Mouse (Mus musculus): ENCODE data around the gene Hnrnph3. TPM values are rescaled to one million over a fixed set of nuclear protein-coding genes. Genes with fewer than 3 reads are reported as not detected.

Gene Hnrnph3
- polyA plus RNA-seq, 1 experiment from 2014 or later: 38.8 TPM

- no peak for TF ChIP-seq EP300 (IDR thresholded peaks at IDR 0.05)
- TF ChIP-seq CTCF (IDR thresholded peaks at IDR 0.05): no peak
- Histone ChIP-seq H3K9me3 (ENCODE audit: low read length) (no peaks in the 10 kb centered on the region), H3K36me3 (ENCODE audit: insufficient read depth, low read length) (no peaks in the 10 kb centered on the region), H3K27ac (ENCODE audit: low read length) (no peak overlapping the region), H3K27me3 (replicated peaks; ENCODE audit: insufficient read depth, low read length) (no peaks in the 10 kb centered on the region), H3K4me2 (replicated peaks; ENCODE audit: low read depth, low read length) (no peak overlapping the region), H3K9ac (replicated peaks; ENCODE audit: low read depth) (no peak overlapping the region), H3K4me1 (ENCODE audit: insufficient read depth, low read depth, low read length) (no peaks in the 10 kb centered on the region), H3K4me3 (ENCODE audit: low read depth, low read length) (no peak overlapping the region)
- ATAC-seq (no peak), DNase-seq (ENCODE audit: low spot score) (no peak)
- WGBS: 74% methylated on average over 5 of the region's 5 CpGs
Measured at GRCm38 (mm10) chr10:63039867-63040628, 16.0 kb upstream of the Hnrnph3 start.

GRCm38 (mm10) chr10:63038571-63039320 lies 14.7 kb upstream of the Hnrnph3 start:
- Histone ChIP-seq H3K4me1 (ENCODE audit: insufficient read depth, low read depth, low read length) (no peaks in the 10 kb centered on the region), H3K27ac (ENCODE audit: low read length) (no peak overlapping the region), H3K9me3 (ENCODE audit: low read length) (no peaks in the 10 kb centered on the region), H3K4me2 (replicated peaks; ENCODE audit: low read depth, low read length) (no peak overlapping the region), H3K27me3 (replicated peaks; ENCODE audit: insufficient read depth, low read length) (no peaks in the 10 kb centered on the region), H3K36me3 (ENCODE audit: insufficient read depth, low read length) (no peaks in the 10 kb centered on the region), H3K4me3 (ENCODE audit: low read depth, low read length) (no peak overlapping the region), H3K9ac (replicated peaks; ENCODE audit: low read depth) (no peak overlapping the region)
- ATAC-seq (peak; percentile 28; the same call in 1 of the 2 replicates), DNase-seq (ENCODE audit: low spot score) (no peak)
- WGBS: 50% methylated on average over 14 of the region's 14 CpGs
- TF ChIP-seq CTCF (IDR thresholded peaks at IDR 0.05) (no peak), EP300 (IDR thresholded peaks at IDR 0.05) (no peak)

GRCm38 (mm10) chr10:63032956-63033355 lies 8.9 kb upstream of the Hnrnph3 start:
- no peaks in the 10 kb centered on the region for H3K36me3 ChIP-seq (ENCODE audit: insufficient read depth, low read length)
- H3K4me2 ChIP-seq (replicated peaks; ENCODE audit: low read depth, low read length): no peak overlapping the region
- no peak overlapping the region for H3K9ac ChIP-seq (replicated peaks; ENCODE audit: low read depth)
- ATAC-seq: no peak
- TF ChIP-seq EP300 (IDR thresholded peaks at IDR 0.05) (no peak), CTCF (IDR thresholded peaks at IDR 0.05) (no peak)
- DNase-seq (ENCODE audit: low spot score): no peak
- H3K9me3 ChIP-seq (ENCODE audit: low read length): no peaks in the 10 kb centered on the region
- no peaks in the 10 kb centered on the region for H3K4me1 ChIP-seq (ENCODE audit: insufficient read depth, low read depth, low read length)
- peak overlapping the region; percentile 47 for H3K27ac ChIP-seq (ENCODE audit: low read length)
- 63% methylated on average over 3 of the region's 3 CpGs for WGBS
- H3K27me3 ChIP-seq (replicated peaks; ENCODE audit: insufficient read depth, low read length): no peaks in the 10 kb centered on the region
- H3K4me3 ChIP-seq (ENCODE audit: low read depth, low read length): no peak overlapping the region

GRCm38 (mm10) chr10:63032267-63032666 lies 8.2 kb upstream of the Hnrnph3 start:
- no peak overlapping the region for H3K9ac ChIP-seq (replicated peaks; ENCODE audit: low read depth)
- DNase-seq (ENCODE audit: low spot score) (peak; percentile 89), ATAC-seq (peak; percentile 95)
- no peak overlapping the region for H3K4me2 ChIP-seq (replicated peaks; ENCODE audit: low read depth, low read length)
- 45% methylated on average over 3 of the region's 3 CpGs for WGBS
- no peaks in the 10 kb centered on the region for H3K36me3 ChIP-seq (ENCODE audit: insufficient read depth, low read length)
- no peaks in the 10 kb centered on the region for H3K27me3 ChIP-seq (replicated peaks; ENCODE audit: insufficient read depth, low read length)
- peak; percentile 86 for TF ChIP-seq EP300 (IDR thresholded peaks at IDR 0.05)
- TF ChIP-seq CTCF (IDR thresholded peaks at IDR 0.05): no peak
- no peak overlapping the region for H3K4me3 ChIP-seq (ENCODE audit: low read depth, low read length)
- peak overlapping the region; percentile 47; the same call in 1 of the 2 replicates for H3K27ac ChIP-seq (ENCODE audit: low read length)
- H3K9me3 ChIP-seq (ENCODE audit: low read length): no peaks in the 10 kb centered on the region
- H3K4me1 ChIP-seq (ENCODE audit: insufficient read depth, low read depth, low read length): no peaks in the 10 kb centered on the region

GRCm38 (mm10) chr10:63028396-63028795 lies 4.4 kb upstream of the Hnrnph3 start:
- 83% methylated on average over 4 of the region's 4 CpGs for WGBS

GRCm38 (mm10) chr10:63027376-63028161 lies 3.6 kb upstream of the Hnrnph3 start:
- Histone ChIP-seq H3K27me3 (replicated peaks; ENCODE audit: insufficient read depth, low read length) (no peaks in the 10 kb centered on the region), H3K9me3 (ENCODE audit: low read length) (no peaks in the 10 kb centered on the region), H3K4me2 (replicated peaks; ENCODE audit: low read depth, low read length) (no peak overlapping the region), H3K27ac (ENCODE audit: low read length) (no peak overlapping the region), H3K9ac (replicated peaks; ENCODE audit: low read depth) (no peak overlapping the region), H3K36me3 (ENCODE audit: insufficient read depth, low read length) (no peaks in the 10 kb centered on the region), H3K4me1 (ENCODE audit: insufficient read depth, low read depth, low read length) (no peaks in the 10 kb centered on the region), H3K4me3 (ENCODE audit: low read depth, low read length) (no peak overlapping the region)
- WGBS: 89% methylated on average over 10 of the region's 10 CpGs
- ATAC-seq (no peak), DNase-seq (ENCODE audit: low spot score) (no peak)
- no peak for TF ChIP-seq EP300 (IDR thresholded peaks at IDR 0.05)
- TF ChIP-seq CTCF (IDR thresholded peaks at IDR 0.05): no peak

More at GRCm38 (mm10) chr10:63028396-63028795, 4.4 kb upstream of the Hnrnph3 start:
- ATAC-seq (no peak), DNase-seq (ENCODE audit: low spot score) (no peak)
- Histone ChIP-seq H3K27me3 (replicated peaks; ENCODE audit: insufficient read depth, low read length) (no peaks in the 10 kb centered on the region), H3K9ac (replicated peaks; ENCODE audit: low read depth) (no peak overlapping the region), H3K27ac (ENCODE audit: low read length) (no peak overlapping the region), H3K4me3 (ENCODE audit: low read depth, low read length) (no peak overlapping the region), H3K4me1 (ENCODE audit: insufficient read depth, low read depth, low read length) (no peaks in the 10 kb centered on the region), H3K36me3 (ENCODE audit: insufficient read depth, low read length) (no peaks in the 10 kb centered on the region), H3K4me2 (replicated peaks; ENCODE audit: low read depth, low read length) (no peak overlapping the region), H3K9me3 (ENCODE audit: low read length) (no peaks in the 10 kb centered on the region)
- TF ChIP-seq EP300 (IDR thresholded peaks at IDR 0.05): no peak
- no peak for TF ChIP-seq CTCF (IDR thresholded peaks at IDR 0.05)

Measured in lung, postnatal 0 days (tissue).